Mouse (Mus musculus) right cerebral cortex, adult 18-20 months (tissue): ENCODE measurements around the gene Eepd1.
"Not testable (repeated sequence)": the region's sequence is repeated elsewhere in the genome, so short reads cannot be mapped to it uniquely, and the experiment has no call there.

Experiments used
- DNase-seq: peaks from one replicate; pipeline ENCODE4 v3.0.0; 2022; ENCODE audit warnings: mixed read lengths

The Eepd1 gene

GRCm38 (mm10) chr9:25481344-25482095 lies at the start of gene Eepd1:
Gene Eepd1 (plus strand): TSS chr9:25481547.
- DNase-seq: peak; percentile 96

- DNase-seq: no peak
Observed at GRCm38 (mm10) chr9:25438836-25439235, 42.5 kb upstream of the Eepd1 start.

GRCm38 (mm10) chr9:25440046-25440445 lies 41.3 kb upstream of the Eepd1 start:
- not testable (repeated sequence) for DNase-seq

- peak; percentile 46 for DNase-seq
Observed at GRCm38 (mm10) chr9:25442041-25442440, 39.3 kb upstream of the Eepd1 start.

- peak; percentile 16 for DNase-seq
Observed at GRCm38 (mm10) chr9:25443029-25443428, 38.3 kb upstream of the Eepd1 start.

GRCm38 (mm10) chr9:25443546-25443945 lies 37.8 kb upstream of the Eepd1 start:
- DNase-seq: no peak

GRCm38 (mm10) chr9:25450394-25450793 lies 31.0 kb upstream of the Eepd1 start:
- DNase-seq: no peak

GRCm38 (mm10) chr9:25455027-25455426 lies 26.3 kb upstream of the Eepd1 start:
- no peak for DNase-seq

- no peak for DNase-seq
Observed at GRCm38 (mm10) chr9:25460835-25461555, 20.4 kb upstream of the Eepd1 start.

- DNase-seq: no peak
Observed at GRCm38 (mm10) chr9:25464305-25464704, 17.0 kb upstream of the Eepd1 start.

- DNase-seq: peak; percentile 43
Observed at GRCm38 (mm10) chr9:25479392-25480020, 1.8 kb upstream of the Eepd1 start.

GRCm38 (mm10) chr9:25480676-25481075 lies 671 bp upstream of the Eepd1 start:
- DNase-seq: no peak

- DNase-seq: no peak
Observed at GRCm38 (mm10) chr9:25482322-25482998, 1.1 kb downstream of the Eepd1 start.

- DNase-seq: no peak
Observed at GRCm38 (mm10) chr9:25482999-25483347, 1.6 kb downstream of the Eepd1 start.

GRCm38 (mm10) chr9:25483931-25484618 lies 2.7 kb downstream of the Eepd1 start:
- no peak for DNase-seq

- no peak for DNase-seq
Observed at GRCm38 (mm10) chr9:25484619-25484986, 3.3 kb downstream of the Eepd1 start.

GRCm38 (mm10) chr9:25485006-25485405 lies 3.7 kb downstream of the Eepd1 start:
- DNase-seq: no peak

- no peak for DNase-seq
Observed at GRCm38 (mm10) chr9:25485406-25485805, 4.1 kb downstream of the Eepd1 start.

GRCm38 (mm10) chr9:25486246-25486807 lies 5.0 kb downstream of the Eepd1 start:
- no peak for DNase-seq

GRCm38 (mm10) chr9:25487446-25488110 lies 6.2 kb downstream of the Eepd1 start:
- no peak for DNase-seq

- no peak for DNase-seq
Observed at GRCm38 (mm10) chr9:25488581-25488980, 7.2 kb downstream of the Eepd1 start.
